Mouse (Mus musculus) ES-Bruce4 (cell line): ENCODE measurements around the gene Atxn1l.

Experiments
- CTCF ChIP-seq: IDR thresholded peaks from one replicate; pipeline ENCODE4 v1.8.1; 2011; ENCODE audit warnings: low read depth, low read length
- EP300 ChIP-seq: IDR thresholded peaks from 2 replicates; pipeline ENCODE4 v1.6.1; 2011; ENCODE audit warnings: low read depth, low read length; ENCODE audit not compliant: insufficient read depth
- POLR2A ChIP-seq: IDR thresholded peaks from one replicate; pipeline ENCODE4 v1.8.1; 2011; ENCODE audit warnings: low read length; ENCODE audit not compliant: insufficient read depth

- TF ChIP-seq CTCF: no peak
- no peak for TF ChIP-seq POLR2A
- no peak for TF ChIP-seq EP300
Measured at GRCm38 (mm10) chr8:109714961-109715360, 22.6 kb downstream of the Atxn1l start.
